Mouse (Mus musculus) kidney, embryonic 16.5 days (tissue): ENCODE data around the gene Phka1. TPM values are rescaled to one million over a fixed set of nuclear protein-coding genes. Genes with fewer than 3 reads are reported as not detected.

ENCODE experiments used
- ATAC-seq: fragments of 200-750 bp; cut with Nextera tagmentation; 2 replicates; pipeline ENCODE4 v1.8.0; 2017; ENCODE audit warnings: moderate TSS enrichment; ENCODE audit not compliant: low FRiP score, low TSS enrichment
- H3K27ac ChIP-seq: fragments of 300-500 bp; sonication (generic); 2 replicates; pipeline ENCODE4 v1.5.1; 2014; ENCODE audit warnings: low read length
- H3K27me3 ChIP-seq: fragments of 300-500 bp; sonication (generic); 2 replicates; pipeline ENCODE4 v1.6.1; 2014; ENCODE audit warnings: low read length, control low read depth, mixed read lengths; ENCODE audit not compliant: insufficient read depth
- H3K36me3 ChIP-seq: fragments of 300-500 bp; sonication (generic); 2 replicates; pipeline ENCODE4 v1.6.1; 2014; ENCODE audit warnings: low read length, control low read depth, mixed read lengths; ENCODE audit not compliant: insufficient read depth
- H3K4me1 ChIP-seq: fragments of 300-500 bp; sonication (generic); 2 replicates; pipeline ENCODE4 v1.6.1; 2014; ENCODE audit warnings: low read length, control low read depth, mixed read lengths; ENCODE audit not compliant: insufficient read depth
- H3K4me2 ChIP-seq: fragments of 300-500 bp; sonication (generic); replicated peaks from 2 replicates; pipeline ENCODE4 v1.6.1; 2014; ENCODE audit warnings: low read depth, low read length
- H3K4me3 ChIP-seq: fragments of 300-500 bp; sonication (generic); 2 replicates; pipeline ENCODE4 v1.5.1; 2014; ENCODE audit warnings: mild to moderate bottlenecking, low read length
- H3K9ac ChIP-seq: fragments of 300-500 bp; sonication (generic); replicated peaks from 2 replicates; pipeline ENCODE4 v1.6.1; 2014; ENCODE audit warnings: low read length
- H3K9me3 ChIP-seq: fragments of 300-500 bp; sonication (generic); 2 replicates; pipeline ENCODE4 v1.6.1; 2016; ENCODE audit warnings: low read length, control low read depth
- WGBS: fragments of 180-500 bp; shearing (Covaris S2); extraction: QIAGEN DNeasy Blood & Tissue Kit; methylation state at CpG from one replicate; pipeline ENCODE4 v1.1.7; 2014; 5-methylcytosine and 5-hydroxymethylcytosine counted together
- polyA plus RNA-seq: library from polyadenylated mRNA; unstranded; fragments of >200 nt; fragmentation: Nextera tagmentation; extraction: Ambion mirVana; gene quantifications from 2 replicates; pipeline ENCODE4 v1.2.1, GENCODE M21; 2015

Phka1 gene
- polyA plus RNA-seq, 1 experiment from 2014 or later = 7.6 TPM

DNA sequence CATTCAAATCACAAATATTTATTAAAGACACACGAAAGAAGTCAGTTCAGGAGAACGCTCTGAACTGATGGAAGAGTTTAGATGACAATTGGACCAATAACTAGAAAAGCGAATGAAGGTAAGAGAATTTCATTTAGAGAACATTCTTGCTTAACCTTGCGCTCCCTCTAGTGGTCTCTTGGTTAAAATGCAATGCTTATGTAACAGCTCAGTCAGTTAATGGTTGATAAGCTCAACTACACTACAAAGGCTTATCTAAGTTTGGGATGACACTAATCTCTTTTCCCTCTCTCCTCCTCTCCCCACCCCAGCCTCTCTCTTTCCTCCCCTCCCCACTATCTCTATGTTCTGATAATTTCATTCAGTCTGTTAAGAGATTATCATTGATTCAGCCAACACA, 165.1 kb downstream of the Phka1 start:
- no peak for ATAC-seq
- Histone ChIP-seq H3K4me2 (no peak overlapping the region), H3K27me3 (no peaks in the 10 kb centered on the region; the same call in 1 of the 2 replicates), H3K36me3 (no peaks in the 10 kb centered on the region), H3K9me3 (no peaks in the 10 kb centered on the region), H3K4me1 (no peaks in the 10 kb centered on the region), H3K9ac (no peak overlapping the region), H3K4me3 (no peak overlapping the region), H3K27ac (no peak overlapping the region)
- 29% methylated on average over 4 of the region's 4 CpGs for WGBS

DNA sequence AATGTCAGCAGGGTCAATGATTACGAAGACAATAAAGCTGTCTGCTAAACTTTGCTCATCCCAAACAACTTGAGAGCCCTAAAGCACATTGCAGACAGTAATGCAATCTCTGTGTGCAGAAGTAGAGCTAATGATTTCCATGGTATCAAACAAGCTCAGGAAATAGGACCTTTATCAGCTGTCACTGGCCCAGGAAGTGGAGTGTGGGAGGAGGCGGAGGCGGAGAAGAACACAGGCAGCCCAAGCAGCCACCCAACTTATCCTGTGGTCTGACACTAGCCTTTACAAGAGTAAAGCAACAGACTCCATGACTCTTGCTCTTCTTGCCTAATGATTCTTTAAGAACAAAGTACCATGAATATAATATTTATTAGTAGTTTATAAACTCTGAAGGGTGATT, 165.6 kb downstream of the Phka1 start:
- no peak for ATAC-seq
- no peak overlapping the region for H3K4me3 ChIP-seq
- no peak overlapping the region for H3K27ac ChIP-seq
- no peaks in the 10 kb centered on the region for H3K4me1 ChIP-seq
- H3K9ac ChIP-seq = no peak overlapping the region
- no peaks in the 10 kb centered on the region; the same call in 1 of the 2 replicates for H3K27me3 ChIP-seq
- WGBS = 57% methylated on average over 3 of the region's 3 CpGs
- no peaks in the 10 kb centered on the region for H3K36me3 ChIP-seq
- H3K9me3 ChIP-seq = no peaks in the 10 kb centered on the region
- H3K4me2 ChIP-seq = no peak overlapping the region

DNA sequence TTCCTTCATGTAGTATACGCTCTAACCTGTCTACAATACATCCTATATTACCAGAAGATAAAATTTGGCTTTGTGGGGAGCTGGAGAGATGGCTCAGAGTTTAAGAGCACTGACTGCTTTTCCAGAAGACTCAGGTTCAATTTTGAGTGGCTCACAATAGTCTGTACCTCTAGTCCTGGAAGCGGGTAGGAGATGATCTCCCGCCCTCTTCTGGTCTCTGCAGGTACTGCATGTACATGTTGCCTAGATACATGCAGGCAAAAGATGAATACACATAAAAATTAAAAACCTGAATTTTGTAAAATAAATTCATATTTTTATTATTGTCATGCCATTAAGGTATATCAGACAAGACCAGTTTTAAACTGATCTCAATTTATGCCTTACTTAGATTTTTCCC, 167.3 kb downstream of the Phka1 start:
- Histone ChIP-seq H3K9me3 (no peaks in the 10 kb centered on the region), H3K36me3 (no peaks in the 10 kb centered on the region), H3K4me2 (no peak overlapping the region), H3K27ac (no peak overlapping the region), H3K4me3 (no peak overlapping the region), H3K9ac (no peak overlapping the region), H3K4me1 (no peaks in the 10 kb centered on the region), H3K27me3 (peaks cover 2% of the 10 kb centered on the region; the same call in 1 of the 2 replicates)
- WGBS = 37% methylated on average over 3 of the region's 3 CpGs
- ATAC-seq = no peak

DNA sequence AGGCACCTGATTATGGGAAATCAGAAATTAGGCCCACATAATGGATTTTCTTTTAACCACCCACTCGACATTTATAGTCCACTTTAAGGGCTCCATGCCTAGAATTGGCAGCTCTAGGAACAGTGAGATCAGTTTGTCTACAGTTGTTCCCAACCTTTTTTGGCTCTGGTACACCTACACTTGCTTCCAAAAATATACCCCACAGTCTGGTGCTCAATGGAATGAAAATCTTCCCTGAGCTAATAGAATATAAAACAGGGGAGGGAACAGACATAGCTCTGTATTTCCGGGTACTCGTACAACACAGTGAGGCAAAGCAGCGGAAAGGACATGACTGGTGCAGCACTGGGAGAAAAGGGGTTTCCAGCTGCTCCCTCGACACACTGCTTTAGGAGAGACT, 168.5 kb downstream of the Phka1 start:
- 84% methylated on average over 5 of the region's 5 CpGs for WGBS
- Histone ChIP-seq H3K9me3 (no peaks in the 10 kb centered on the region), H3K4me1 (no peaks in the 10 kb centered on the region)

More for the DNA sequence above, 168.5 kb downstream of the Phka1 start:
- peaks cover 4% of the 10 kb centered on the region; the same call in 1 of the 2 replicates for H3K27me3 ChIP-seq
- ATAC-seq = no peak
- H3K4me2 ChIP-seq = no peak overlapping the region
- no peak overlapping the region for H3K27ac ChIP-seq
- no peak overlapping the region for H3K9ac ChIP-seq
- H3K4me3 ChIP-seq = no peak overlapping the region
- no peaks in the 10 kb centered on the region for H3K36me3 ChIP-seq

Other genes starting within 250 kb of the Phka1 start
- gene Hdac8, start 138.9 kb downstream of the Phka1 start, polyA plus RNA-seq = 10.7 TPM in 2 replicates
- gene Gm3880, start 42.7 kb upstream of the Phka1 start, polyA plus RNA-seq = not detected in 2 replicates
- gene Gm9112, start 63.4 kb upstream of the Phka1 start, polyA plus RNA-seq = not detected in 2 replicates
- not detected in 2 replicates for gene Dmrtc1b, start 63.6 kb upstream of the Phka1 start, polyA plus RNA-seq
- not detected in 2 replicates for gene Dmrtc1c1, start 158.7 kb upstream of the Phka1 start, polyA plus RNA-seq
- not detected in 2 replicates for gene Dmrtc1c2, start 210.4 kb upstream of the Phka1 start, polyA plus RNA-seq
- gene 1700031F05Rik, start 223.7 kb upstream of the Phka1 start, polyA plus RNA-seq = not detected in 2 replicates